Mouse (Mus musculus) kidney, adult 2 months (tissue): Measurements from ENCODE around the gene Dcaf8.

Source experiments
- CTCF ChIP-seq: fragments of 200-500 bp; conservative IDR thresholded peaks from 2 replicates; pipeline ENCODE4 v1.5.1; 2011; ENCODE audit warnings: low read depth, mild to moderate bottlenecking, control low read depth, low read length, moderate library complexity, mixed read lengths; ENCODE audit not compliant: insufficient read depth, insufficient read length
- POLR2A ChIP-seq: fragments of 200-500 bp; IDR thresholded peaks from one replicate; pipeline ENCODE4 v1.6.1; 2011; ENCODE audit warnings: low read depth, low read length, control low read depth

DNA sequence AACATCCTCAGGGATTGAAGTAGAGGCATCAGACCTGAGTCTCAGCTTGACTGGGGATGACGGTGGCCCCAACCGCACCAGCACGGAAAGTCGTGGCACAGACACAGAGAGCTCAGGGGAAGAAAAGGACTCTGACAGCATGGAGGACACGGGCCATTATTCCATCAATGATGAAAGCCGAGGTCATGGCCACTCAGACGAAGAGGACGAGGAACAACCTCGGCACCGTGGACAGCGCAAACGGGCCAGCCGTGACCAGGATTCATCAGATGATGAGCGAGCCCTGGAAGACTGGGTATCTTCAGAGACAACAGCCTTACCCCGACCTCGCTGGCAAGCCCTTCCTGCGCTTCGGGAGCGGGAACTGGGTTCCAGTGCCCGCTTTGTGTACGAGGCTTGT lies 24.5 kb downstream of the Dcaf8 start:
- TF ChIP-seq CTCF: no peak
- no peak for TF ChIP-seq POLR2A
